Mouse (Mus musculus) spleen, adult 2 months (tissue): ENCODE results near the gene Slc6a11. TPM values are rescaled to one million over a fixed set of nuclear protein-coding genes. Genes with fewer than 3 reads are reported as not detected.

ENCODE experiments used
- DNase-seq, 2 experiments: peaks; one replicate each; pipeline versions ENCODE4 v3.0.0 to v3.0.0-alpha.2; 2012 to 2021; ENCODE audit warnings: low spot score in 2 of 2, low read depth in 1 of 2
- H3K27ac ChIP-seq: fragments of 200-500 bp; 2 replicates; pipeline ENCODE4 v1.5.1; 2012; ENCODE audit warnings: low read length, inconsistent platforms; ENCODE audit not compliant: insufficient read depth
- H3K27me3 ChIP-seq: fragments of 200-500 bp; 2 replicates; pipeline ENCODE4 v1.6.1; 2012; ENCODE audit warnings: mild to moderate bottlenecking, moderate library complexity, low read length, inconsistent platforms; ENCODE audit not compliant: control insufficient read depth, insufficient read depth
- H3K36me3 ChIP-seq: fragments of 200-500 bp; 2 replicates; pipeline ENCODE4 v1.6.1; 2012; ENCODE audit warnings: mild to moderate bottlenecking, low read length, inconsistent platforms; ENCODE audit not compliant: control insufficient read depth, insufficient read depth
- H3K4me1 ChIP-seq: fragments of 200-500 bp; 2 replicates; pipeline ENCODE4 v1.6.1; 2011; ENCODE audit warnings: inconsistent platforms; ENCODE audit not compliant: control insufficient read depth, insufficient read depth, insufficient read length
- H3K4me3 ChIP-seq: fragments of 200-500 bp; 2 replicates; pipeline ENCODE4 v1.5.1; 2011; ENCODE audit warnings: mild to moderate bottlenecking, inconsistent platforms; ENCODE audit not compliant: insufficient read depth, insufficient read length; ENCODE audit errors: extremely low read depth
- CTCF ChIP-seq: fragments of 200-500 bp; IDR thresholded peaks from 2 replicates; pipeline ENCODE4 v1.5.1; 2011; ENCODE audit warnings: mild to moderate bottlenecking, inconsistent platforms; ENCODE audit not compliant: insufficient read depth, insufficient read length, insufficient replicate concordance; ENCODE audit errors: extremely low read depth
- POLR2A ChIP-seq: fragments of 200-500 bp; IDR thresholded peaks from 2 replicates; pipeline ENCODE4 v1.6.1; 2011; ENCODE audit warnings: low read depth, low read length, inconsistent platforms
- WGBS: fragments of 180-500 bp; shearing (Covaris S2); methylation state at CpG from one replicate; pipeline ENCODE4 v1.1.7; 2018; 5-methylcytosine and 5-hydroxymethylcytosine counted together
- polyA plus RNA-seq: library from polyadenylated mRNA; depleted of rRNA; stranded (reverse); fragments of >200 nt; gene quantifications from 2 replicates; pipeline ENCODE4 v1.2.3, GENCODE M21; 2012

Gene Slc6a11
- polyA plus RNA-seq, 1 experiment: not detected

- Histone ChIP-seq H3K36me3 (no peaks in the 10 kb centered on the region), H3K27ac (no peak overlapping the region), H3K4me3 (no peak overlapping the region), H3K4me1 (no peaks in the 10 kb centered on the region), H3K27me3 (no peaks in the 10 kb centered on the region)
- 63% methylated on average over 9 of the region's 9 CpGs for WGBS
- DNase-seq: no peak
- TF ChIP-seq POLR2A (no peak), CTCF (no peak)
Observed at GRCm38 (mm10) chr6:114199200-114199845, 68.3 kb downstream of the Slc6a11 start.

- Histone ChIP-seq H3K4me3 (no peak overlapping the region), H3K27me3 (no peaks in the 10 kb centered on the region), H3K36me3 (no peaks in the 10 kb centered on the region), H3K27ac (no peak overlapping the region), H3K4me1 (no peaks in the 10 kb centered on the region)
- DNase-seq: no peak
- TF ChIP-seq CTCF: no peak
- no peak for TF ChIP-seq POLR2A
- WGBS: 80% methylated on average over 3 of the region's 3 CpGs
Observed at GRCm38 (mm10) chr6:114204557-114204956, 73.5 kb downstream of the Slc6a11 start.

DNA sequence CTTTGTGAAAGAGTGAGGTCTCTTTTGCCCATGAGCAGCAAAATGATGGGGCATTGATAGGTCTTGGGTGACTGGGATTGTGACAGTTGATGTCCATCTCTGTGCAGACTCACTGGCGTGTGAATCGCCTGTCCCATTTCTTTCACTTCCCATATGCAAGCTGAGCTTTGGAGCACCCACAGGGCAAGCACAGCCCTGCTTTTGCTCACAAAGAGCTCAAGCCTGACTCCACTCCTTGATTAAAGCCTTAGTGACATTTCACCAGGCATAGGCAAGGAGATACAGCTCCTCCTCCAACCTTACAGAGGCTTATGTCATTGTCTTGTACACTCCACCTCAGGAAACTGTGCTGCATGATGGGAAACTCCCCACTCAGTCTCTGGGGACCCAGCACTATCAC, 77.3 kb downstream of the Slc6a11 start:
- Histone ChIP-seq H3K4me1 (no peaks in the 10 kb centered on the region), H3K27ac (no peak overlapping the region), H3K4me3 (no peak overlapping the region), H3K36me3 (no peaks in the 10 kb centered on the region), H3K27me3 (no peaks in the 10 kb centered on the region)
- DNase-seq: no peak
- 94% methylated on average over 2 of the region's 2 CpGs for WGBS
- no peak for TF ChIP-seq POLR2A

DNA sequence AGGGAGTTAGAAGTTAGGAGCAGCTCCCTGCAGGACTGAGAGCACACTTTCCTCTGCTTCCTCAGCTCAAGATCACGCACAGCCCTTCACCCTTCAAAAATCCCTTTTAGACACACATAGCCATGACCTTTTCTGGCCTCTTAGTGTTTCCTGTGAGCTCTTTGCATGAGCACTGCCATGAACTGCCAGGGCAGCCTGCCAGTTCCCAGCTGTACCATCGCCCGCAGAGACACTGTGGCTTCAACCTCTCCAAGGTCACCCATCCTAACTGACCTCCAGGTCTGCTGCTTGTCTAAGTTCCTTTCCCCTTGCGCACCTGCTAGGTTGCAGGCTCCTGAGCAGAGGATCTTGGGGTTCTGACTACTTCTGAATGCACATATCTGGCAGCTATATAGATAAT, 83.4 kb downstream of the Slc6a11 start:
- Histone ChIP-seq H3K4me1 (no peaks in the 10 kb centered on the region), H3K27me3 (no peaks in the 10 kb centered on the region), H3K27ac (no peak overlapping the region), H3K36me3 (no peaks in the 10 kb centered on the region), H3K4me3 (no peak overlapping the region)
- WGBS: 72% methylated on average over 4 of the region's 4 CpGs
- no peak for TF ChIP-seq CTCF
- DNase-seq: no peak

- no peak overlapping the region for H3K4me3 ChIP-seq
- H3K36me3 ChIP-seq: no peaks in the 10 kb centered on the region
- DNase-seq: no peak
- TF ChIP-seq CTCF (no peak), POLR2A (no peak)
- WGBS: 53% methylated on average over 13 of the region's 13 CpGs
- no peak overlapping the region for H3K27ac ChIP-seq
- no peaks in the 10 kb centered on the region for H3K4me1 ChIP-seq
- H3K27me3 ChIP-seq: no peaks in the 10 kb centered on the region
Observed at GRCm38 (mm10) chr6:114216741-114217414, 85.8 kb downstream of the Slc6a11 start.

GRCm38 (mm10) chr6:114224399-114224798, 93.4 kb downstream of the Slc6a11 start:
- Histone ChIP-seq H3K27me3 (no peaks in the 10 kb centered on the region), H3K36me3 (no peaks in the 10 kb centered on the region), H3K4me1 (no peaks in the 10 kb centered on the region), H3K27ac (no peak overlapping the region), H3K4me3 (no peak overlapping the region)
- no peak for TF ChIP-seq CTCF
- TF ChIP-seq POLR2A: no peak
- DNase-seq: no peak
- 10% methylated on average over 4 of the region's 4 CpGs for WGBS

- 6% methylated on average over 2 of the region's 2 CpGs for WGBS
- Histone ChIP-seq H3K36me3 (no peaks in the 10 kb centered on the region), H3K27ac (no peak overlapping the region), H3K27me3 (no peaks in the 10 kb centered on the region), H3K4me1 (no peaks in the 10 kb centered on the region), H3K4me3 (no peak overlapping the region)
- no peak for TF ChIP-seq POLR2A
- TF ChIP-seq CTCF: no peak
- no peak for DNase-seq
Observed at GRCm38 (mm10) chr6:114227378-114227777, 96.3 kb downstream of the Slc6a11 start.
